Mouse (Mus musculus) heart, adult 2 months (tissue): Measurements from ENCODE around the gene Sv2c.

Source experiments
- CTCF ChIP-seq: fragments of 200-600 bp; IDR thresholded peaks from 2 replicates; pipeline ENCODE4 v1.8.1; 2022; ENCODE audit warnings: antibody characterized with exemption, mild to moderate bottlenecking, moderate library complexity
- EP300 ChIP-seq: fragments of 200-500 bp; IDR thresholded peaks from 2 replicates; pipeline ENCODE4 v1.6.1; 2011; ENCODE audit warnings: low read depth, low read length, control low read depth; ENCODE audit not compliant: insufficient read depth
- POLR2A ChIP-seq: fragments of 200-500 bp; IDR thresholded peaks from 2 replicates; pipeline ENCODE4 v1.6.1; 2011; ENCODE audit warnings: mild to moderate bottlenecking, low read depth, low read length, control low read depth; ENCODE audit not compliant: insufficient read depth

GRCm38 (mm10) chr13:96003539-96003938 is 128.8 kb downstream of the Sv2c start:
- TF ChIP-seq EP300 = no peak
- TF ChIP-seq CTCF = no peak
- no peak for TF ChIP-seq POLR2A
